Mouse (Mus musculus) forebrain, embryonic 11.5 days (tissue): ENCODE measurements around the gene Prdm16. TPM values are rescaled to one million over a fixed set of nuclear protein-coding genes. Genes with fewer than 3 reads are reported as not detected.

Experiments
- ATAC-seq: fragments of 200-750 bp; cut with Nextera tagmentation; replicated peaks from 2 replicates; pipeline ENCODE4 v1.8.0; 2017; ENCODE audit warnings: moderate TSS enrichment; ENCODE audit not compliant: low FRiP score
- DNase-seq: peaks from one replicate; pipeline ENCODE4 v3.0.0-alpha.2; 2017; ENCODE audit warnings: low spot score
- H3K27ac ChIP-seq: fragments of 300-500 bp; sonication (generic); 2 replicates; pipeline ENCODE4 v1.5.1; 2014; ENCODE audit warnings: low read depth, low read length
- H3K27me3 ChIP-seq: fragments of 300-500 bp; sonication (generic); 2 replicates; pipeline ENCODE4 v1.6.1; 2014; ENCODE audit warnings: mild to moderate bottlenecking, low read length, mixed read lengths; ENCODE audit not compliant: control insufficient read depth, insufficient read depth
- H3K36me3 ChIP-seq: fragments of 300-500 bp; sonication (generic); 2 replicates; pipeline ENCODE4 v1.6.1; 2014; ENCODE audit warnings: mild to moderate bottlenecking, low read length, moderate library complexity, mixed read lengths; ENCODE audit not compliant: control insufficient read depth, insufficient read depth
- H3K4me1 ChIP-seq: fragments of 300-500 bp; sonication (generic); replicated peaks from 2 replicates; pipeline ENCODE4 v1.6.1; 2014; ENCODE audit warnings: low read length, mixed read lengths; ENCODE audit not compliant: control insufficient read depth, insufficient read depth
- H3K4me2 ChIP-seq: fragments of 300-500 bp; sonication (generic); 2 replicates; pipeline ENCODE4 v1.6.1; 2014; ENCODE audit warnings: low read depth, mild to moderate bottlenecking, low read length, moderate library complexity, mixed read lengths; ENCODE audit not compliant: severe bottlenecking
- H3K4me3 ChIP-seq: fragments of 300-500 bp; sonication (generic); 2 replicates; pipeline ENCODE4 v1.5.1; 2014; ENCODE audit warnings: low read depth, low read length
- H3K9ac ChIP-seq: fragments of 300-500 bp; sonication (generic); 2 replicates; pipeline ENCODE4 v1.6.1; 2014; ENCODE audit warnings: low read length
- H3K9me3 ChIP-seq: fragments of 300-500 bp; sonication (generic); 2 replicates; pipeline ENCODE4 v1.6.1; 2016; ENCODE audit warnings: low read length, mixed read lengths; ENCODE audit not compliant: control insufficient read depth
- WGBS: fragments of 180-500 bp; shearing (Covaris S2); extraction: QIAGEN DNeasy Blood & Tissue Kit; methylation state at CpG from one replicate; pipeline ENCODE4 v1.1.7; 2014; 5-methylcytosine and 5-hydroxymethylcytosine counted together
- polyA plus RNA-seq: library from polyadenylated mRNA; unstranded; fragments of >200 nt; fragmentation: Nextera tagmentation; extraction: Ambion mirVana; gene quantifications from 2 replicates; pipeline ENCODE4 v1.2.1, GENCODE M21; 2014

Prdm16 gene
- polyA plus RNA-seq, 1 experiment from 2014 or later: 49.3 TPM

DNA sequence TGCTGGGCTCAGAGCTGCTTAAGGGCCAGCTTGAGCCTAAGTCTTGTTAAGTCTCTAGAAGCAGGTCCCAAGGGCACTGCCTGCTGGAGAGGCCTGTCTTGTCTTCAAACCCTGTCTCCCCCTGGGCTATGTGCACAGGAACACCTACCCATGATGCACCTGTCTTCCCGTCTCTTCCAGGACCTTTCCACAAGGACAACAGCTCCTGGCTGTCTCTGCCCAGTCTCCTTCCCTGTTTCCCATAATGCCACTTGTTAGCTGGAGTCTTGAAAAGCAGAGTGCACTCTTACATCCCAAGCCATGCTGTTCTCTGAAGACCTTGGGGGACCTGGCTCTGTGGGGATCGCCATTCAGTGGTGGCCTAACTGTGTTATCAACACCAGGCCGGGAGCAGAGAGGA, 35.7 kb downstream of the Prdm16 start:
- no peak for ATAC-seq
- H3K9ac ChIP-seq: no peak overlapping the region
- no peaks in the 10 kb centered on the region for H3K9me3 ChIP-seq
- H3K4me2 ChIP-seq: no peak overlapping the region
- H3K36me3 ChIP-seq: no peaks in the 10 kb centered on the region
- H3K4me1 ChIP-seq: peaks cover 77% of the 10 kb centered on the region
- no peak for DNase-seq
- peak overlapping the region; percentile 60; the same call in 1 of the 2 replicates for H3K27ac ChIP-seq
- H3K4me3 ChIP-seq: no peak overlapping the region
- WGBS: 26% methylated on average over 3 of the region's 3 CpGs
- no peaks in the 10 kb centered on the region; the same call in 1 of the 2 replicates for H3K27me3 ChIP-seq

DNA sequence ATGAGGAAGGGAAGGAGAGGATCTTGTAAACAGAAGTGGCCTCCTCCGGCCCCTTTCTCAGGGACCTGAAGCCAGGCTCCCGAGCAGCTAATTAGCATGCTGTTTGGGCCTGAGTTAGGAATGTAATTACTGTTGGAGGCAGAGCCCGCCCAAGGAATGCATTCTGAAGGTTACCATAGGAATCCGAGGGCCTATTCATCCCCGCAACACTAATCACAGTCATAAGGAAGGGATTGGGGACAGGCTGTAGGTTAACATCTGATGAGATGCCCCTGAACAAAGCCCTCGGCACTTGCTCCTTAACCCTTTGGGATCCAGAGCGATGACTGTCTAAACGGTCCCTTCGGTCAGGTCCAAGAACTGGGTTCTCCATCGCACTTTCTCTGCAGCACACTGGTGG, 36.7 kb downstream of the Prdm16 start:
- Histone ChIP-seq H3K4me2 (peak overlapping the region; percentile 29; the same call in 1 of the 2 replicates), H3K4me1 (peaks cover 82% of the 10 kb centered on the region), H3K36me3 (no peaks in the 10 kb centered on the region), H3K27ac (peak overlapping the region; percentile 60), H3K9ac (peak overlapping the region; percentile 24; the same call in 1 of the 2 replicates), H3K27me3 (no peaks in the 10 kb centered on the region; the same call in 1 of the 2 replicates), H3K9me3 (no peaks in the 10 kb centered on the region), H3K4me3 (no peak overlapping the region)
- 6% methylated on average over 10 of the region's 10 CpGs for WGBS
- ATAC-seq (peak; percentile 76), DNase-seq (peak; percentile 84)

DNA sequence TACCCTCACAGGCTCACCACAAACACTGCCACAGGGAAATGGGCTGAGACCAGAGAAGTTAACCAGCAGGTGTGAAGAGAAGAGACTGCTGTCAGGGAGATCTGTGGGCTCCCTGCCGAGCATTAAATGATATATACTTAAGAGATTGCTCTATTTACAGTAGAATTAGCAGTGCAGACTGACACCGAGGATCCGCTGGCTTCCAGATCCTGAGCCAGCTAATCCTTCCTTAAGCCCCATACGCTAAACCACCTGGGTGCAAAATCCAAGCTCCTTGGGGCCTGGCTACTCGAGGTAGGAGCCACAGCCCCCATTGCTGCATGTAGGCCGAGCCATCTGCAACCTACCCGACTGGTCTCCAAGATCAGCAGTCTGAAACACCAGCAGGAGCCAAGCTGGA, 38.3 kb downstream of the Prdm16 start:
- Histone ChIP-seq H3K36me3 (no peaks in the 10 kb centered on the region), H3K27me3 (no peaks in the 10 kb centered on the region; the same call in 1 of the 2 replicates), H3K27ac (no peak overlapping the region), H3K4me3 (no peak overlapping the region), H3K9ac (peak overlapping the region; percentile 23), H3K9me3 (no peaks in the 10 kb centered on the region), H3K4me1 (peaks cover 87% of the 10 kb centered on the region), H3K4me2 (0 out of 2 replicates have a peak overlapping the region, but pooled peaks have one; percentile 15)
- ATAC-seq (no peak), DNase-seq (no peak)
- WGBS: 41% methylated on average over 7 of the region's 7 CpGs

DNA sequence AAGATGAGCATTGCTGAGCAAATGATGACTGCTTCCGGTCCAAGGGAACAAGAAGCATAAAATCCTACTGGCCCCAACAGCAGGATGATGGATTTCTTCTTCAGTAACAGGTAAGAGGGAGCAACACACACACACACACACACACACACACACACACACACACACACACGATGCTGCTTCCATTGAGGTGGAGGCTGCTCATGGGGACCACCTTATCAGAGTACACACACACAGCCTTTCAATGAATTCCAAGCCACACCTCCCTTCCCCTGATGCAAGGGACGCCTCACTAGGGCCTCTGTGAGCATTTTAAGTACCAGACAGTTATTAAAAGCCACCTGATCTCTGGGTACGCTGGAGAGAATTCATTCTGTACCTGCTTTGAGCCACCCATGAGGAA, 39.9 kb downstream of the Prdm16 start:
- Histone ChIP-seq H3K36me3 (no peaks in the 10 kb centered on the region), H3K9me3 (no peaks in the 10 kb centered on the region), H3K27me3 (no peaks in the 10 kb centered on the region; the same call in none of the 2 replicates), H3K9ac (no peak overlapping the region), H3K4me1 (peaks cover 84% of the 10 kb centered on the region), H3K27ac (no peak overlapping the region; the same call in 1 of the 2 replicates), H3K4me3 (no peak overlapping the region), H3K4me2 (no peak overlapping the region)
- DNase-seq (no peak), ATAC-seq (no peak)
- 53% methylated on average over 4 of the region's 4 CpGs for WGBS

DNA sequence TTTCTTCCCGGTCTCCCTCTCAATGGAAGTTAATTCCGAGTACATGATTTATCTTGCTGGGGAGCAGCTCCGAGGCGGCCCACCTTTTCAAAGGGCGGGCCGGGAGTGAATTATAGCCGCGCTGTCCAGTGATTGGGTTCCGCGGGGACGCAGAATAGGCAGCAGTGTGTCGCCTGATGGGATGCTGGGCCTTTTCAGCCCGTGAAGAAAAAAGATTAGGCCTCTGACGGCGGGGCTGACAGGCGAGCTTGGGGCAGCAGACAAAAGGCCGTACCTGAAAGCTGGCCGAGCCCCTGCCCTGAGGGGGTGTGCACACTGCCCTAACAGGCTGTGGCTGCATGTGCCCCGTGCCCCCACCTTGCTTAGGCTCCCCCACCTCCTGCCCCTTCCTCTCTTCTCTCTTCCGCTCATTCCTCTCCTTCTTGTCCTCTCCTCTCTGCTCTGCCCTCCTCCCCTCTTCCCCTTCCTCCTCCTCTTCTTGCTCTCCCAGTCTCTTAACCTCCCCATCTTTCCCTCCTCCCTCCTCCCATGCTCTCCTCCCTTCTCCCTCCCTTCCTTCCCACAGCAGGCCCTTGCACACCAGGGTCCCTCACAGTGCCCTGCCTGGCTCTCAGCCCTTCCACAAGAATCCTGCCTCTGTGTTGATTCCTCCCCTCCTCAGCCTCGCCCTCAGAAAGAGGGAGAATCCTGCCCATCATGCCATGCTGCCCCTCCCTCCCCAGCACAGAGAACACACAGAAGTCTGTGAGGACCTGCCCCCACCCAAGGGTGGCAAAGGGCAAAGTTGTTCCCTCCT, 41.7 kb downstream of the Prdm16 start:
- Histone ChIP-seq H3K9ac (peak overlapping the region; percentile 63), H3K27ac (peak overlapping the region; percentile 93), H3K36me3 (no peaks in the 10 kb centered on the region), H3K4me2 (peak overlapping the region; percentile 26; the same call in 1 of the 2 replicates), H3K9me3 (no peaks in the 10 kb centered on the region), H3K4me3 (no peak overlapping the region), H3K27me3 (no peaks in the 10 kb centered on the region; the same call in none of the 2 replicates), H3K4me1 (peaks cover 76% of the 10 kb centered on the region)
- ATAC-seq (peak; percentile 66), DNase-seq (peak; percentile 85)
- 5% methylated on average over 21 of the region's 21 CpGs for WGBS

DNA sequence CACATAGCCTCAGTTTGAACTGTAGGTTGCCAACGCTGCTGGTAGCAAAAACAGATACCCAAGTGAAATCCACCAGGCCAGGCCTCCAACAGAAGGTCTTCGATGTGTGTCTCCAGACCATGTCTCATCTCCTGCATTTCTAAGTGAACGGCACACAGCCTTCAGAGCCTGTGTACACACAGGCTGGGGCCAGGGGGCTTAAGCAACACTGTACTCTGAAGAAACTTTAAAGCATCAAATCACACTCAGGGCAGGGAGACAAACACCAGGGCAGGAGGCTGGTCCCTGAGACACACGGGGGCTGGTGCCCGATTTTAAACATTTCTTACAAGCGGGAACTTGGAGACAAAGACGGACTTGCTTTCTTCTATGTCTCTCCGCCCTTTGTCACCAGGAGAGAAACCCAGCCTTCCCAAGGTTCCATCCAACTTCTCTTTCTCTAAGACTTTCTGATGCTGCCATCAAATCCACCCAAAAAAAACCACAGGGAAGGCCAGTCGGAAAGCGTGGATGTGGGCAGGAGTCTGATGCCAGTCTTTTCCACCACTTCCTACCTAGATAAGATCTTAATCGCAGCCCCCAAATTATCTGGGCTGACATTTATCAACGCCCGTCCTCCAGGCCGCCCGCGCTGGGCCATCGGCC, 42.4 kb downstream of the Prdm16 start:
- Histone ChIP-seq H3K4me2 (peak overlapping the region; percentile 26; the same call in 1 of the 2 replicates), H3K36me3 (no peaks in the 10 kb centered on the region), H3K4me3 (no peak overlapping the region), H3K27me3 (no peaks in the 10 kb centered on the region; the same call in none of the 2 replicates), H3K27ac (peak overlapping the region; percentile 93), H3K4me1 (peaks cover 69% of the 10 kb centered on the region), H3K9ac (peak overlapping the region; percentile 63), H3K9me3 (no peaks in the 10 kb centered on the region)
- DNase-seq (no peak), ATAC-seq (no peak)
- 16% methylated on average over 17 of the region's 17 CpGs for WGBS

DNA sequence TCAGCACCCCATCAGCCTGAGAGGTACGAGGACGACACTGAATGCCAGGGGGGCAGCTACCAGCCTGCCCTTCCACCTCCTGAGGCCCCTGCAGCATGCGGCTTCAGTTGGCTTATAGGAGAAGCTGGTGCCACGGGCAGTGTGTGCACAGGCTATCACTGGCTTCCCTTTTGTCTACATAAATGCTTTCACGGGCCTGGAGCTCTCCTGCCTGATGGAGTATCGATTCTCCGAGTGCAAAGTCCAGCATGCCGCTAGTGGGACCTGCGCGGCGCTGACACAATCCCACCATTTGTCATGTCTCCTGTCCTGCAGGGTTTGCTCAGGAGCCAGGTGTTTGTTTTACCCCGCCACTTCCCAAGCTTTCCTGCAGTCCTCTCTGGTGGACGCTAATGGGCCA, 44.1 kb downstream of the Prdm16 start:
- 62% methylated on average over 13 of the region's 13 CpGs for WGBS
- Histone ChIP-seq H3K9ac (peak overlapping the region; percentile 24; the same call in 1 of the 2 replicates), H3K27me3 (no peaks in the 10 kb centered on the region; the same call in 1 of the 2 replicates), H3K27ac (peak overlapping the region; percentile 31; the same call in 1 of the 2 replicates), H3K9me3 (no peaks in the 10 kb centered on the region), H3K4me2 (no peak overlapping the region), H3K36me3 (no peaks in the 10 kb centered on the region), H3K4me3 (no peak overlapping the region), H3K4me1 (peaks cover 61% of the 10 kb centered on the region)
- DNase-seq: no peak
- ATAC-seq: no peak

DNA sequence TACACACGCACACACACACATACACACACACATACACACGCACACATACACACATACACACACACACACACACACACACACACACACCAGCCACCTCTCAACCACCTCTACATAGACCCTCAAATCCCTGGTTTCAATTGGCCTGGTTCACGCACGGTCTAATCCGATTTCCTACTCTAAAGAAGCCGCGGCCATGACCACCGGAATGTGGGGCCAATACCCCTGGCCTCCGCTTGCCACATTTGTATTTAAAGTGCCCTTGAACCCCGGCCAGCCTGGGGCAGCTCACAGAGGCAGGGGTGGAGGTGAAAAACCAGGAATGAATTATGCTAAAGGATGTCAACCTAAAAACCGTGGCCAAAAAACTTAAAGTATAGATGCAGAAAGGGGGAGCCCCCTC, 45.8 kb downstream of the Prdm16 start:
- Histone ChIP-seq H3K9ac (no peak overlapping the region), H3K27ac (no peak overlapping the region), H3K9me3 (no peaks in the 10 kb centered on the region), H3K4me1 (peaks cover 67% of the 10 kb centered on the region), H3K4me3 (no peak overlapping the region), H3K4me2 (no peak overlapping the region), H3K27me3 (no peaks in the 10 kb centered on the region; the same call in 1 of the 2 replicates), H3K36me3 (no peaks in the 10 kb centered on the region)
- no peak for ATAC-seq
- 53% methylated on average over 11 of the region's 11 CpGs for WGBS
- DNase-seq: peak; percentile 59
